Mouse (Mus musculus) layer of hippocampus, postnatal 14 days (tissue): ENCODE measurements around the gene Hp1bp3. TPM values are rescaled to one million over a fixed set of nuclear protein-coding genes. Genes with fewer than 3 reads are reported as not detected.

Experiments
- DNase-seq, 2 experiments: peaks; one replicate each; pipeline ENCODE4 v3.0.0; 2021 to 2022; ENCODE audit warnings: low spot score in 2 of 2, mixed read lengths in 1 of 2
- total RNA-seq, 2 experiments: library from RNA; stranded (reverse); gene quantifications; 2 replicates each; pipeline ENCODE4 v1.2.3; 2021

The Hp1bp3 gene
- total RNA-seq, 2 experiments from 2014 or later = 144 to 149 TPM

- no peak for DNase-seq
Observed at GRCm38 (mm10) chr4:138293261-138293948, 77.3 kb downstream of the Hp1bp3 start.

DNA sequence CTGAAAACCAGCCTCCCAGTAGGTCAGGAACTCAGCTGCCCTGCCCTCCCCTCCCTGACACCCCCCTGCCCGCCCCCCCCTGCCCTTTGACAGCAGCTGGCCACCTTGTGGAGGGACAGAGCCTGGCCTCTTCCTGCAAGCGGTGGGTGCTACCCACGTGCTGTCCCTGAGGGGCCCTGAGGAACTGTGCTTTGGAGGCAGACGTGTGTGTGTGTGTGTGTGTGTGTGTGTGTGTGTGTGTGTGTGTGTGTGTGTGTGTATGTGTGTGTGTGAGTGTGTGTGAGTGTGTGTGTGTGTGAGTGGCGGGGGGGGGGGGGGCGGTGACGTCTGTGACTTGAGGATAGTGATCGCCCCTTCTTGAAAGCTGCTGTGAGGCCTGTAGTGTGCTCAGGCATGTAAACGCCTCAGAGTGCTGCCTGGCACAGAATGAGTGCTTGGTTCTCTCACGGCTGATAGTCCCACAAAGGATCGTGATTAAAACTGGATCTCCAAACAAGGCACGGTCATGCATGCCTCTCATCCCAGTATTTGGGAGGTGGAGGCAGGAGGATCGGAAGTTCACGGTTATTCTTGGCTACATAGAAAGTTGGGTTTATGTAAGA is 78.0 kb downstream of the Hp1bp3 start:
- no peak for DNase-seq

Other genes starting within 250 kb of the Hp1bp3 start
- gene Eif4g3, start 223.3 kb upstream of the Hp1bp3 start, total RNA-seq = 100 to 1,000 TPM; 162 to 164 TPM
- 10 to 100 TPM; 27.6 to 31.0 TPM for gene Sh2d5, start 34.1 kb downstream of the Hp1bp3 start, total RNA-seq
- gene Kif17, start 34.1 kb downstream of the Hp1bp3 start, total RNA-seq = 10 to 100 TPM; 14.6 to 15.0 TPM
- gene Ddost, start 88.4 kb downstream of the Hp1bp3 start, total RNA-seq = 100 to 1,000 TPM in 1 of 2 experiments, 10 to 100 TPM in 1; 96.5 to 102 TPM
- gene Pink1, start 110.0 kb downstream of the Hp1bp3 start, total RNA-seq = 100 to 1,000 TPM; 162 to 169 TPM
- gene Cda, start 151.7 kb downstream of the Hp1bp3 start, total RNA-seq = 1 to 10 TPM; 1.2 to 2.9 TPM
- 10 to 100 TPM; 24.2 to 24.3 TPM for gene Fam43b, start 180.2 kb downstream of the Hp1bp3 start, total RNA-seq
- 10 to 100 TPM; 43.4 to 46.7 TPM for gene Mul1, start 218.4 kb downstream of the Hp1bp3 start, total RNA-seq
- gene Camk2n1, start 238.0 kb downstream of the Hp1bp3 start, total RNA-seq = 100 to 1,000 TPM; 211 to 242 TPM